Mouse (Mus musculus): Measurements from ENCODE around the gene Gm11733. TPM values are rescaled to one million over a fixed set of nuclear protein-coding genes. Genes with fewer than 3 reads are reported as not detected.

Gm11733 gene
- polyA plus RNA-seq, 1 experiment from 2014 or later, result 0.06 TPM

DNA sequence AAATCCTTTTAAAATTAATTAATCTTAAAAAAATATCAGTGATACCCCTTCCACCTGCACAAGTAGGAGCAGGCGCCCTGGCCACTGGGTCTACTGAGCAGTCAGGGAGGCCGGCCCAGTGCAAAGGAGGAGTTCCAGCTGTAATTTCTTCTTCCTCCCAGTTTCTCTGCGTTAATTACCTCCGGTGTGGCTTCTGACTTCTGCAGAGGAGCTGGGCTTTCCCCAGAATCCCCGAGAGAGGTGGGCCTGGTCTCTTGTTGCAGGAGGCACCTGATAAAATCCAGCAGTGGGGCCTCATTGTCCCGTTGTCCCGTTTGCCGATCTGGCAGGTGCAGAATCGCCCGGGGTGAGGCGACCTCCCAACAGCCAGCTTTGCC lies 1.9 kb upstream of the Gm11733 start:
- Histone ChIP-seq H3K9me3 (replicated peaks) (peaks cover 11% of the 10 kb centered on the region), H3K4me1 (peaks cover 77% of the 10 kb centered on the region), H3K36me3 (no peaks in the 10 kb centered on the region), H3K27ac (replicated peaks) (peak overlapping the region; percentile 83), H3K27me3 (ENCODE audit: low read depth, poor library complexity, severe bottlenecking) (peaks cover 29% of the 10 kb centered on the region; the same call in 1 of the 2 replicates), H3K4me3 (peak overlapping the region; percentile 39)
- WGBS, result 16% methylated on average over 11 of the region's 11 CpGs
- no peak for DNase-seq (ENCODE audit: low spot score)

DNA sequence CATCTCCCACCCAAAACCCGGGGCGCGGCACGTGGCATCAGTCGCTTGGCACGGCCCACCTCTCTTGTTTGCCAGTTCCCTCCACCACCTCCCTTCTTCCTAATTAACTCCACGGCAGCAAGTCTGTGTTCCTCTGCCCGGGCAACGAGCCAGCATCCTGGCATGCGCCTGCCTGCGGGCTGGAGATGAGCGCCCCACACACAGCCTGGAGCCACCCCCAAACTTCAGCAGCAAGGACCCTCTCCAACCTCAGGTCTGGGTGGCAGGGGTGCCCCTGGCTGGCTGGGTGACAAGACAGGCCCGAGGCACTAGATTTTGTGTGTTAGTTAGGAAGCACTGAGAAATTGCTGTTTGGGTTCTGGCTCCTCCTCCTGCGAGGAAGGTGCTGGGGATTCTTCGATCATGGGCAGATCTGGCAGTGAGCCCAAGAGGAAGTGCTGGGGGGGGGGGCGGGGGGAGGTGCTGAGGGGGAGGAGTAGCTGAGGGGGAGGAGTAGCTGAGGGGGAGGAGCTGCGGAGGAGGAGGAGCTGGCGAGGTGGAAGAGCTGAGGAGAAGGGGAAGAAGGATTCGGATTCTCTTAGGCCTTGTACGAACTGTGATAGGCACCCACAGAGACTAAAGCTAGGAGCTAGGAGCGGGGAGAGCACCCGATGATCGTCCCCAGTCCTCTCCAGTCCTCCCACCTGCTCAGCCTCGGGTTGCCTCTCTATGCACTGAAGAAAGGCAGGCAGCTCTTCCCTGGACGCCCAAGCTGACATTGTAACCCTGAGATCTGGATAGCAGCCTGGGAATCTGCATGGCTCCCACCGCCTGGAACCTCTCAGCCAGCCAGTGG lies 1.3 kb upstream of the Gm11733 start:
- H3K9me3 ChIP-seq (replicated peaks), result peaks cover 5% of the 10 kb centered on the region; the same call in 1 of the 2 replicates
- H3K27ac ChIP-seq (replicated peaks), result peak overlapping the region; percentile 83
- peak overlapping the region; percentile 39 for H3K4me3 ChIP-seq
- WGBS, result 6% methylated on average over 25 of the region's 26 CpGs
- DNase-seq (ENCODE audit: low spot score), result peak; percentile 62
- no peaks in the 10 kb centered on the region for H3K36me3 ChIP-seq
- H3K4me1 ChIP-seq, result peaks cover 76% of the 10 kb centered on the region
- peaks cover 29% of the 10 kb centered on the region; the same call in 1 of the 2 replicates for H3K27me3 ChIP-seq (ENCODE audit: low read depth, poor library complexity, severe bottlenecking)

GRCm38 (mm10) chr11:117491408-117492208 lies 7.4 kb downstream of the Gm11733 start:
- peak overlapping the region; percentile 28 for H3K4me3 ChIP-seq
- peak overlapping the region; percentile 85 for H3K27ac ChIP-seq (replicated peaks)
- no peak for DNase-seq (ENCODE audit: low spot score)
- H3K27me3 ChIP-seq (ENCODE audit: low read depth, poor library complexity, severe bottlenecking), result peaks cover 15% of the 10 kb centered on the region
- 60% methylated on average over 17 of the region's 17 CpGs for WGBS
- peaks cover 48% of the 10 kb centered on the region for H3K4me1 ChIP-seq
- H3K36me3 ChIP-seq, result no peaks in the 10 kb centered on the region
- H3K9me3 ChIP-seq (replicated peaks), result peaks cover 7% of the 10 kb centered on the region; the same call in 1 of the 2 replicates

- WGBS, result 0% methylated on average over 1 of the region's 1 CpGs
- H3K4me3 ChIP-seq, result peak overlapping the region; percentile 28; the same call in 1 of the 2 replicates
- H3K27me3 ChIP-seq (ENCODE audit: low read depth, poor library complexity, severe bottlenecking), result peaks cover 15% of the 10 kb centered on the region
- peak overlapping the region; percentile 85 for H3K27ac ChIP-seq (replicated peaks)
- no peaks in the 10 kb centered on the region for H3K36me3 ChIP-seq
- DNase-seq (ENCODE audit: low spot score), result peak; percentile 30
- H3K9me3 ChIP-seq (replicated peaks), result peaks cover 7% of the 10 kb centered on the region; the same call in 1 of the 2 replicates
- peaks cover 54% of the 10 kb centered on the region for H3K4me1 ChIP-seq
These were observed 8.0 kb downstream of the Gm11733 start for GRCm38 (mm10) chr11:117492209-117492505.

- peak overlapping the region; percentile 35; the same call in 1 of the 2 replicates for H3K4me3 ChIP-seq
- peaks cover 64% of the 10 kb centered on the region for H3K4me1 ChIP-seq
- peaks cover 15% of the 10 kb centered on the region for H3K27me3 ChIP-seq (ENCODE audit: low read depth, poor library complexity, severe bottlenecking)
- no peaks in the 10 kb centered on the region for H3K36me3 ChIP-seq
- no peaks in the 10 kb centered on the region; the same call in 1 of the 2 replicates for H3K9me3 ChIP-seq (replicated peaks)
- peak overlapping the region; percentile 88 for H3K27ac ChIP-seq (replicated peaks)
- 45% methylated on average over 4 of the region's 4 CpGs for WGBS
- no peak for DNase-seq (ENCODE audit: low spot score)
These were observed 12.6 kb downstream of the Gm11733 start for GRCm38 (mm10) chr11:117496812-117497211.

DNA sequence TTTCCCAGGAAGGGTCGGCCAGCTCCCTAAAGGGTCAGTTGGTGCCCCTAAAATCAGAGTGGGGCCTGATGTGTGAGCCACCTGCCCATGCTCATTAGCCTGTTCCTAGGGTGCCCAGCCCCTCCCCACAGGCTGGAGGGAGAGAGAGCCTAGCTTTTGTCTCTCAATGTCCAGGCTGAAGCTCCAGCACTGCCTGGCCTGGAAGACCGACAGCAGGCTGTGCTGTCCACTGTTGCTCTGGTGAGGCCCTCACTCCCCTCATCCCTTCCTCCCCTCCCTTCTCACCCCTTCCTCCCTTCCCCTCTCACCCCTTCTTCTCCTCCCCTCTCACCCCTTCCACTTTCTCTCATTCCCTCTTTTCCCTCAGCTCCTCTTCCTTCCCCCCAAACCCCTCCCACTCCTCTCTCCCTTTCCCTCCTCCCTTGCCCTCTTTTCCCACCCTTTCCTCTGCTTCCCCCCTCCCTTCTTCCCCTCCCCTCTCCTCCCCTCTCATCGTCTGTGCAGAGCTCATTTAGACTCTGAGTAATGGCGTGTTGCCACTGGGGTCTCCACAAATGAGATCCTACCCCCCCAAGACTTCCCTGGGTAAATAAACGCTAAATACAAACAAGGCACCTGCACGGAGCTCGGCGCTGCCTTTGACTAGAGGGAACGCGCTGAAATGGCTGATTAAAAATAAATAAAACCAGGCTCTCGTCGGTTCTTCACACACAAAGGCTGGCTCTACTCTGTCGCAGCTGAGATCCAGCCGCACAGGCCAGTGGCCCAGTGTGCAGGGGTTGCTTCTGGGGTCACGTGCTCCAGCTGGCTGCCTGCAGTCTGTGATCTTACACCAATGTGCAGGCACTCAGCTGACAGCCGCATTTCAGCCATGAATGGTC lies 13.3 kb downstream of the Gm11733 start:
- DNase-seq (ENCODE audit: low spot score), result peak; percentile 81
- H3K27ac ChIP-seq (replicated peaks), result peak overlapping the region; percentile 88
- H3K36me3 ChIP-seq, result no peaks in the 10 kb centered on the region
- no peaks in the 10 kb centered on the region; the same call in 1 of the 2 replicates for H3K9me3 ChIP-seq (replicated peaks)
- WGBS, result 19% methylated on average over 16 of the region's 16 CpGs
- peaks cover 57% of the 10 kb centered on the region for H3K4me1 ChIP-seq
- peak overlapping the region; percentile 35 for H3K4me3 ChIP-seq
- H3K27me3 ChIP-seq (ENCODE audit: low read depth, poor library complexity, severe bottlenecking), result peaks cover 15% of the 10 kb centered on the region

DNA sequence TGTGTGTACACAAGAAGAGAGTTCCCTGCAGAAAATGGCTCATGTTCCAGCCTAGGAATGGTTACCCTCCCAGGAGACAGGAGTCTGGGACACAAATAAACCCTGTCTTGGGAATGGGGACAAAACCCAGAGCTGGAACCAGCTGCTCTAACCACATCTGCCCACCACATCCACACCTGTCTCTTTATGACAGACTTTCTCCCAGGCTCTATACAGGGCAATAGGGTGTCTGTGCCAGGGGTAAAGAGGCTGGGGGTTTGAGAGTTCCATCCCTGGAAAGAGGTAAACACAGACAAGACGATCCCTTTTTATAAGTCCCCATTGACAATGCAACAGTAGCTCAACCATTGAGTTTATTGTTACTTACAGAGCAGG lies 14.0 kb downstream of the Gm11733 start:
- Histone ChIP-seq H3K36me3 (no peaks in the 10 kb centered on the region), H3K27me3 (ENCODE audit: low read depth, poor library complexity, severe bottlenecking) (peaks cover 15% of the 10 kb centered on the region), H3K9me3 (replicated peaks) (no peaks in the 10 kb centered on the region; the same call in 1 of the 2 replicates), H3K4me1 (peaks cover 51% of the 10 kb centered on the region), H3K27ac (replicated peaks) (peak overlapping the region; percentile 88), H3K4me3 (peak overlapping the region; percentile 35)
- DNase-seq (ENCODE audit: low spot score), result no peak
- 63% methylated on average over 1 of the region's 1 CpGs for WGBS

- DNase-seq (ENCODE audit: low spot score), result no peak
- H3K27ac ChIP-seq (replicated peaks), result no peak overlapping the region
- H3K27me3 ChIP-seq (ENCODE audit: low read depth, poor library complexity, severe bottlenecking), result no peaks in the 10 kb centered on the region
- no peaks in the 10 kb centered on the region for H3K4me1 ChIP-seq
- no peaks in the 10 kb centered on the region for H3K36me3 ChIP-seq
- no peak overlapping the region for H3K4me3 ChIP-seq
- peaks cover 6% of the 10 kb centered on the region; the same call in 1 of the 2 replicates for H3K9me3 ChIP-seq (replicated peaks)
- 93% methylated on average over 4 of the region's 4 CpGs for WGBS
These were observed 24.8 kb downstream of the Gm11733 start for GRCm38 (mm10) chr11:117508972-117509371.

DNA sequence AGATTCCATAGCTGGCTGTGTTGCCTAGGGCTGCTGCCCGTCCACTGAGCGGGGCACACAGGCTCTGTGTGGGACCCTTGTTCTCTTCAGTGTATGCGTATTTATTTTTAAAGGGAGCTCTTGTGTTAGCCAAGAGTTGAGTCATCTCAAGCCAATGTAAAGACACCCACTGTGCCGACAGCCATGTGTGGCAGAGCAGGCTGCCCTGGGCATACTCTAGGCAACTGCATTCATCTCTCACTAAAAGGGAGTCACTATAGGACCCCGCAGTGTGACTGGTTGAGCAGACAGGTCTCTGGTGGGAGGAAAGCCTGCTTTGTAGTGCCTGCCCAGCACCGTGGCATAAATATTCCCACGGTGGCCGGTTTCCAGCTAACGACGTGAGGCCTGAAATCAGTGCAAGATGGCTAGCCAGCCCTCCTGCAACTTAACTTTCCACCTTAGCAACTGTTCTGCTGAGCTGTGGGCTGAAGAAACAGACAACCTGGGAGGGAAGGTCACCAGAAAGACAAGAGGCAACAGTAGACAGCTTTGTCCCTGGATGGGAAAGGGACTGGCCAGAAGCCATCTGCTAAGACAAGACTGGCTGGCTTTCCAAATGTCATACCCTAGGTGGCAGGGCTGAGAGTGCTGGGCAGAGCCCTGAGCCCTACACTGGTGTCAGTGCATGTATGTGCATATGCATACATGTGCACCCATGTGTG lies 31.7 kb downstream of the Gm11733 start:
- DNase-seq (ENCODE audit: low spot score), result no peak
- Histone ChIP-seq H3K27me3 (ENCODE audit: low read depth, poor library complexity, severe bottlenecking) (no peaks in the 10 kb centered on the region), H3K27ac (replicated peaks) (no peak overlapping the region), H3K36me3 (no peaks in the 10 kb centered on the region), H3K9me3 (replicated peaks) (0 out of 2 replicates have a peak, but pooled peaks cover 7% of the 10 kb centered on the region), H3K4me3 (no peak overlapping the region), H3K4me1 (no peaks in the 10 kb centered on the region)
- 91% methylated on average over 10 of the region's 10 CpGs for WGBS

DNA sequence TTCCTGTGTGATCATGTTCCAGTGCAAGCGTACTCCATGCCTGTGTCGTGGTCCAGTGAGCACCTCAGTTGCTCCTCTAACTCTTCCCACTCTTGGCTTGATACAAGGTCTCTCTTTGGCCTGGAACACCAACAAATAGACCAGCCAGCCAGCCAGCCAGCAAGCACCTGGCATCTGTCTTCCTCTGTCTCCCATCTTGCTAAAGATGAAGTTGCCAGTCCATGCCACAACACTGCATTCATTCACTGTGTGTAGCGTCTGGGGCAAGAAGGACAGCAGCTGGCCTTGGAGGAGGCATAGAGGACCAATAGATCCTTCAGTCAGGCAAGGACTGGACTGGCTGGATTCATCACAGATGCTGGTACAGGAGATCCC lies 32.2 kb downstream of the Gm11733 start:
- DNase-seq (ENCODE audit: low spot score), result no peak
- Histone ChIP-seq H3K36me3 (no peaks in the 10 kb centered on the region), H3K4me1 (no peaks in the 10 kb centered on the region), H3K9me3 (replicated peaks) (0 out of 2 replicates have a peak, but pooled peaks cover 7% of the 10 kb centered on the region), H3K27ac (replicated peaks) (no peak overlapping the region), H3K27me3 (ENCODE audit: low read depth, poor library complexity, severe bottlenecking) (no peaks in the 10 kb centered on the region), H3K4me3 (no peak overlapping the region)
- 95% methylated on average over 3 of the region's 3 CpGs for WGBS

- DNase-seq (ENCODE audit: low spot score), result no peak
- H3K27ac ChIP-seq (replicated peaks), result peak overlapping the region; percentile 69; the same call in 1 of the 2 replicates
- WGBS, result 76% methylated on average over 13 of the region's 13 CpGs
- H3K4me3 ChIP-seq, result no peak overlapping the region
- 0 out of 2 replicates have a peak, but pooled peaks cover 14% of the 10 kb centered on the region for H3K27me3 ChIP-seq (ENCODE audit: low read depth, poor library complexity, severe bottlenecking)
- H3K9me3 ChIP-seq (replicated peaks), result 0 out of 2 replicates have a peak, but pooled peaks cover 7% of the 10 kb centered on the region
- no peaks in the 10 kb centered on the region for H3K36me3 ChIP-seq
- H3K4me1 ChIP-seq, result peaks cover 29% of the 10 kb centered on the region
These were observed 38.0 kb downstream of the Gm11733 start for GRCm38 (mm10) chr11:117521906-117522780.
